Mouse (Mus musculus): ENCODE results near the gene Vmp1.
A peak's percentile ranks its signal among the peaks of the same experiment; 100 is the strongest.

The Vmp1 gene

GRCm38 (mm10) chr11:86568425-86568824, 115.2 kb downstream of the Vmp1 start:
- DNase-seq (ENCODE audit: low spot score): no peak

DNA sequence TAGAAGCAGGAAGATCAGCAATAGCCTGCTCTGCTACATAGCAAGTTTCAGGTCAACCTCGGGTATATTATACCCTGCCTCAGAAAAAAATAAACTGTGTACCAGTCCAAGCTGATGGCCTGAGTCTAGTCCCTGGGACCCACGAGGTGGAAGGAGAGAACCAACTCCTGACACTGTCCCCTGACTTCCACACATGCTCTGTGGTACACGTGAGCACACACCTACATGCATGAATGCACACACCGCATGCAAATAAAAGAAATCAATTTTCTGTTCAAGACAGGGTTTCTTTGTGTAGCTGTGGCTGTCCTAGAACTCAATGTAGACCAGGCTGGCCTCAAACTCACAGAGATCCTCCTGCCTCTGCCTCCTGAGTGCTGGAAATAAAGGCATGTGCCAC, 125.4 kb downstream of the Vmp1 start:
- no peak for DNase-seq (ENCODE audit: low spot score)

DNA sequence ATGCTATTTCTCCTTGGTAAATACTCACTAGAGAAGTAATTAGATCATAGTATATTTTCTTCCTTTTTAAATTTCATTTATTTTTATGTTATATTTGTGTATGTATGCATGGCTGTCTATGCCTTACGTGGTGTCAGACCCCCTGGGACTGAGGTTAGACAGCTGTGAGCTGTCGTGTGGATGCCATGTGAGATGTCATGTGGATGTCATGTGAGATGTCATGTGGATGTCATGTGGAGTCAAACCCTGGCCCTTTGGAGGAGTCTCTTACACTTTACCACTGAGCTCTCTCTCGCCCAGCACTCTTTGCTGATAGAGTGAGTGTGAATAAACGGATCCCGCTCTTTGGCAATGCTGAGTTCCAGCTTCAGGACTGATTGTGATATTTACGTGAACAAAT, 130.1 kb downstream of the Vmp1 start:
- DNase-seq (ENCODE audit: low spot score): no peak

GRCm38 (mm10) chr11:86547412-86547811, 136.2 kb downstream of the Vmp1 start:
- no peak for DNase-seq (ENCODE audit: low spot score)

DNA sequence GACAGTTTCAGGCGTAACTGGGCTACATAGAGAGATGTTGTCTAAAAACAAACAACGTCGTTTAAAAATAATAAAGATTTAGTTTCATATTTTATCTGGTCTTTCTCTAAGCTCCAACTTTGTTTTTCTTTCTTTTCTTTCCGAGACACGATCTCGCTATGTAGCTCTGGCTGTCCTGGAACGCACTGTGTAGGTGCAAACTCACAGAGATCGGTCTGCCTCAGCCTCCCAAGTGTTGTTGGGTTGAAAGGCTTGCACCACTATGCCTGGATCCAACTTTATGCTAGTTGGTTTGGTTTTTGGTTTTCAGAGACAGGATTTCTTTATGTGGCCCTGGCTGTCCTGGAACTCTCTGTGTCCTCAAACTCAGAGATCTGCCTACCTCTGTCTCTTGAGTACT, 138.1 kb downstream of the Vmp1 start:
- DNase-seq (ENCODE audit: low spot score): no peak

DNA sequence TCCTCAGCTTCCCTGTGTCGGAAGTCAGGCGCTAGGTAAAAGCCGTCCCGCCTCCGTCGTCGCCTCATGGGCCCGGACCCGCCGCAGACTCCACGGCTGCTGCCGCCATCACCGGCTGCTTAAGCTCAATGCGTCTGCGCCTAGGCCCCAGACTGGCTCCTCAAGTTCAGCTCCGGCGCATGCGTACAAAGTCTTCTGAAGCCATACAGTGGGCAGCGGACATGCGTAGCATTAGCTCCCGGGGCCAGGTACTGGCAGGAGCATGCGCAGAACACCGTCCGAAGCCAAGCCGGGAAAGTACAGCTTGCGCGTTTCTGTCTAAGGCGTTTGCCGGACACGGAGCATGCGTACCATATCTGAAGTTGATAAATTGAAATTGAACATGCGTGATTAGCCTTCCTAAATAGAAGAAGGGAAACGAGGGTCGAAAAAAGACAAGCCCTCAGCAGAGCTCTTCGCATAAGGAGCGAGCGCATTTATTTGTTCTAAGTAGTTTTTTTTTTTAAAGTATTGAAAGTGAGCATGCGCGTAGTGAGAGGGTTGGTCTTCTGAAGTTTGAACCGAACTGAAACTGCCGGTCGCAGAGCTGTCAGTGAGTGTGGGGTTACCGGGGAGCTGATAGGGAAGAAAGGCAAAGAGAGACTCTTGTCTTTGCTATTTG, 138.9 kb downstream of the Vmp1 start, which contains the start of the genes Rps6kb1 and Tubd1:
TSS of gene Rps6kb1 (minus strand) at position 167 of the 661 bp plus-strand sequence.
TSS of gene Tubd1 (plus strand) at position 353 of the 661 bp plus-strand sequence.
- DNase-seq (ENCODE audit: low spot score): peak; percentile 99

GRCm38 (mm10) chr11:86543960-86544638, 139.5 kb downstream of the Vmp1 start:
- peak; percentile 24 for DNase-seq (ENCODE audit: low spot score)

- DNase-seq (ENCODE audit: low spot score): no peak
Observed at GRCm38 (mm10) chr11:86542851-86543250, 140.8 kb downstream of the Vmp1 start.

GRCm38 (mm10) chr11:86540476-86540845, 143.2 kb downstream of the Vmp1 start:
- DNase-seq (ENCODE audit: low spot score): no peak

DNA sequence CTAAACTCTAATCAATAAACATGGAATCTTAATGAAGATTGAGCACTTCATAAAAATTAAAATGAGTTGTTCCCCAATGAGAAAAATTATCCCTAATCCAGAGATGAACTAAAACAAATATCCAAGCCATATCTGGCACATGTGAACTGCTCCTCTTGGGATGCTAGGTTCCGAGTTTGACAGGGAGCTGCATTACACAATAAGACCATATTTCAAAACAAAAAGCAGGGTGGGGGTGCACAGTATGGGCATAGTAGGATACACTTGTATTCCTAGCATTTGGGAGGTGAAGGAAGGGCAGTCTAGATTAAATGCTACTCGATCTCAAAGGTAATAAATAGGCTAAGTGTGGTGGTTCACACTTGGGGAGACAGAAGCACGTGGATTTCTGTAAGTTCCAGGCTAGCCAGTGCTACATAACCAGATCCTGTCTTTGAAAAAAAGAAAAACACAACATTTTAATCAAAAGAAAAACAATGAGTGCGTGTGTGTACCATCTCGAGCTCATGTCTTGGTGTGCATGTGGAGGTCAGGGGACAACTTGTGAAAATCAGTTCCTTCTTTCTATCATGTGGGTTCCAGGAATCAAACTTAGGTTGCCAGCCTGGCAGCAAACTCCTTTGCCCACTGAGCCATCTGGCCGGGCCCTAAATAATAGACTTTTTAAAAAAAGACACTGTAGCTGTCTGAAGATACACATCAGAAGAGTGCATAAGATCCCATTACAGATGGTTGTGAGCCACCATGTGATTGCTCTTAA, 143.7 kb downstream of the Vmp1 start:
- no peak for DNase-seq (ENCODE audit: low spot score)

GRCm38 (mm10) chr11:86538786-86539185, 144.8 kb downstream of the Vmp1 start:
- DNase-seq (ENCODE audit: low spot score): no peak

DNA sequence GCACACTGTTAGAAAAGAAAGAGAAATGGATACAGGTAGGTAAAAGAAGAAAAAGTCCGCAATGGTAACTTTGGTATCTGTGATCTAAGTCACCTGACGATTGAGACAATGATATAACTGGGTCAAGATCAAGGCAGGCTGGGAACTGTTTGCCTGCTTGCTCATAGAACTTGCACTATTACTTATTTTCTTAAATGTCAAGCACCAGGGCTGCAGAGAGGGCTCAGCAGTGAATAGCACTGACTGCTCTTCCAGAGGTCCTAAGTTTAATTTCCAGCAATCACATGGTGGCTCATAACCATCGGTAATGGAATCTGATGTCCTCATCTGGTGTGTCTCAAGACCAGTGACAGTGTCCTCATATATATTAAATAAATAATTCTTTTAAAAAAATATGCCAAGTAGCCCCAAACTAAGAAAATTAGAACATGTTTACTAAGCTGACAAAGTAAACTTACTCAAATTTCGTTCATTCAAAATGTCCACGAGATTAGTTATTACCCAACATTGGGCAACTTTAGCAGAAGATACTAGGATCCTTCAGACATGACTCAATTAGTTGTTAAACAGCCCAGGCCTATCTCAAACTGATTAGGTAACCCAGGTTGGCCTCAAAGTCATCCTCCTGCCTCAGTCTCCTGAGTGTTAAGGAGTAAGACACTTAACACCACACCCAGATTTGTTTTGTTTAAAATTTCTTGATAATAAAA, 149.3 kb downstream of the Vmp1 start:
- DNase-seq (ENCODE audit: low spot score): no peak
